Mouse (Mus musculus): ENCODE results near the gene Adgrg1. TPM values are rescaled to one million over a fixed set of nuclear protein-coding genes. Genes with fewer than 3 reads are reported as not detected.

Gene Adgrg1
- polyA plus RNA-seq, 1 experiment from 2014 or later = 44.8 TPM

DNA sequence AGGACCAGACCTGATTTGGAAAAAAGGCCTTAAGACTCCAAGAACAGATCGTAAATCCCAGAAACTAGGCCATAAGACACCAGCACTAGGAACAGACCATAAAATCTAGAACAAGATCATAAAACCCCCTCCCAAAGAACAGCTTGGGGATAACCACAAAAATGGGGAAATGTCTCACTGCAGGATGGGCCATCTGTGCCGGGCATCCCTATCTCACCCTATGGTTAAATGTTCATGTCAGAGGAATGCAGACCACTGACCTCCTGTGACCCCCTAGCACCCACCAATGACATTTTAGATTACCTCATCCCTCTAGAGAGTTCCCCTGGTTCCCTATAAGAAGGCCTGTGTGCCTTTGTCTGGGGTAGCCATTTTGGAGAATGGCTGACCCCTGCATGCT, 75.1 kb downstream of the Adgrg1 start:
- no peak overlapping the region for H3K27ac ChIP-seq
- no peak overlapping the region for H3K4me3 ChIP-seq (replicated peaks)
- H3K9me3 ChIP-seq (replicated peaks) = no peaks in the 10 kb centered on the region
- 70% methylated on average over 2 of the region's 2 CpGs for WGBS
- no peak for ATAC-seq (replicated peaks; ENCODE audit: low FRiP score)
- no peak overlapping the region for H3K9ac ChIP-seq
- H3K27me3 ChIP-seq = no peaks in the 10 kb centered on the region
- peaks cover 3% of the 10 kb centered on the region; the same call in 1 of the 2 replicates for H3K4me1 ChIP-seq
- H3K36me3 ChIP-seq = no peaks in the 10 kb centered on the region
- no peak overlapping the region for H3K4me2 ChIP-seq

DNA sequence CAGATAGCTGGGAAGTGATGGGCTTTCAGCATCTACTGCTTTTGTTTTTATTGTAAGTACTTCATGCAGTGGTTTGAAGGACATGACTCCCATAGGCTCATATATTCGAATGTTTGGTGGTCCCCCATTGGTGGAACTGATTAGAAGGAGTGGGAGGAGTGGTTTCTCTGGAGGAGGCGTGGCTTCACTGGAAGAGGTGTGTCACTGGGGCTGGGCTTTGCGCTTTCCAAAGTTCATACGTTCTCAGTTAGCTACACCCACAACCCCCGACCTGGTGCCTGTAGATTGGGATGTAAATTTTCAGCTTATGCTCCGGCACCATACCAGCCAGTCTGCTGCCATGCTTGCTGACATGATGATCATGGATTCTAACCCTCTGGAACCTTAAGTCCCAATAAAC, 79.9 kb downstream of the Adgrg1 start:
- Histone ChIP-seq H3K9ac (no peak overlapping the region), H3K4me2 (no peak overlapping the region), H3K9me3 (replicated peaks) (no peaks in the 10 kb centered on the region), H3K27me3 (no peaks in the 10 kb centered on the region), H3K4me3 (replicated peaks) (no peak overlapping the region), H3K27ac (no peak overlapping the region), H3K4me1 (no peaks in the 10 kb centered on the region), H3K36me3 (no peaks in the 10 kb centered on the region)
- 56% methylated on average over 6 of the region's 6 CpGs for WGBS
- ATAC-seq (replicated peaks; ENCODE audit: low FRiP score) = no peak

DNA sequence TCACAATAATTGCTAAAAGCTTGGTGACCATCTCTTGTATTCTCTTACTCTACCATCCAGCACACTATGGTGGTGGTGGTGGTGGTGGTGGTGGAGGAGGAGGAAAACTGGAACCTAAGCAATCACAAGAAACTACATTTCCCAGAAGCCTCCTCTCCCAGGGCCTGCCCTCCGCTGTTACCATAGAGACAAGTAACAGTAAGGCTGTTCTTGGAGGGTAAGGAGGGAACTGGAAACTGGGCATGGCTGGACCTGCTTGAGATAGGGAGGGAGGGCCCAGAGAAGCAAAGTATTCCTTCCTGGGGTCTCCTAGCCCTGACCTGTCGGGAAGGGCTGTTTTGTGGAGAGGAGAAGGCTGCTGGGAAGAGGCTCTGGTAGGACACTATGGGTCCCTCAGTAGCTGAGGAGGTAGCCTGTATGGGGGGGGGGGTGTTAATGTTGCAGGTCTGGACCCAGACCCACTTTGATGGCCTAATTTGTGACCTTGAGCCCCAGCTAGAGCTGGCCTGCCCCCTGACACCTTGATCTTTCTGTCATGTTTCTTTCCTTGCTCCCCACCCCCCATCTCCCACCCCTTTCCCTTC, 80.5 kb downstream of the Adgrg1 start, which contains the start of gene Drc7:
Drc7 (plus strand) TSS at position 177 of the 584 bp plus-strand sequence.
- WGBS = 20% methylated on average over 2 of the region's 2 CpGs
- ATAC-seq (replicated peaks; ENCODE audit: low FRiP score) = peak; percentile 62

DNA sequence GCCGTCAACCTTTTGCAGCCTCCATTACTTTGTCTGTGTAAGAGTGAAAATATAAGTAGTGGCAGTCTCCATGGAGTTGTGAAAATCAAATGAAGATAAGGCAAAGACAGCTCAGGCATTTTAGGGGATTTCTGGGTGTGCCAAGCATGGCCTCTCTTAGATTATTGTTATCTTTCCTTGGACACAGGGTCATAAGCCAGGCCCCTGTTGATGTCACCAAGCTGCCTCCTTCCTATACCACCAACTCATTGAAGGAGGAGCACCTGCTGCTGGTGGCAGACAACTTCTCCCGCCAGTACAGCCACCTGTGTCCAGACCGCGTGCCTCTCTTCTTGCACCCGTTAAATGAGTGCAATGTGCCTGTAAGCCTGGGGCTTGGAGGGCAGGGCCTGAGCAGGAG, 81.9 kb downstream of the Adgrg1 start:
- ATAC-seq (replicated peaks; ENCODE audit: low FRiP score) = no peak
- Histone ChIP-seq H3K4me2 (no peak overlapping the region), H3K9ac (no peak overlapping the region), H3K4me3 (replicated peaks) (no peak overlapping the region), H3K27me3 (no peaks in the 10 kb centered on the region), H3K36me3 (no peaks in the 10 kb centered on the region), H3K9me3 (replicated peaks) (no peaks in the 10 kb centered on the region), H3K4me1 (no peaks in the 10 kb centered on the region), H3K27ac (no peak overlapping the region)
- WGBS = 86% methylated on average over 5 of the region's 5 CpGs

More for the DNA sequence above, 80.5 kb downstream of the Adgrg1 start, which contains the start of gene Drc7:
- H3K36me3 ChIP-seq = no peaks in the 10 kb centered on the region
- H3K9me3 ChIP-seq (replicated peaks) = no peaks in the 10 kb centered on the region
- no peaks in the 10 kb centered on the region for H3K27me3 ChIP-seq
- no peak within 1 kb of the TSS for H3K4me2 ChIP-seq
- no peaks in the 10 kb centered on the region for H3K4me1 ChIP-seq
- no peak within 1 kb of the TSS for H3K4me3 ChIP-seq (replicated peaks)
- H3K9ac ChIP-seq = no peak within 1 kb of the TSS
- no peak within 1 kb of the TSS for H3K27ac ChIP-seq

DNA sequence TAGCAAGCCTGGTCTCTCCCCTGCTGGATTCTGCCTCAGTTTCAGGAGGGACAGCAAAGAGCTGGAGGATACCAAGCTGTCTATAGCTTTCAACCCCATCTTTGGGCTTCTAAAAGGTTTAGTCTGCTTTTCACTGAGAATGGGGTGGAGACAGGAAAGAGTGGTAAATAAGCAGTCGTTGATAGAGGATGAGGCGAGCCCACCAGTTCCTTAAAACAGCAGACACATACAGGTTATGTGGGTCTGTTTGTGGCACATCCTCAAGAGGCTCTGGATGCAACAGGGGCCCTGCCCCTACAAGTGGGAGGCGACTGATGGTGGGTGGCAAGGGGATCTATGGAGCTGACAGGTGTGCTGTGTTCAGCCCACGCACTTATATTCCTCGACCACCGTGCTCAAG, 84.1 kb downstream of the Adgrg1 start:
- no peaks in the 10 kb centered on the region for H3K27me3 ChIP-seq
- WGBS = 71% methylated on average over 6 of the region's 6 CpGs
- no peak overlapping the region for H3K4me2 ChIP-seq
- H3K4me3 ChIP-seq (replicated peaks) = no peak overlapping the region
- no peaks in the 10 kb centered on the region for H3K36me3 ChIP-seq
- H3K4me1 ChIP-seq = no peaks in the 10 kb centered on the region
- no peak for ATAC-seq (replicated peaks; ENCODE audit: low FRiP score)
- no peaks in the 10 kb centered on the region for H3K9me3 ChIP-seq (replicated peaks)
- no peak overlapping the region for H3K27ac ChIP-seq
- no peak overlapping the region for H3K9ac ChIP-seq

DNA sequence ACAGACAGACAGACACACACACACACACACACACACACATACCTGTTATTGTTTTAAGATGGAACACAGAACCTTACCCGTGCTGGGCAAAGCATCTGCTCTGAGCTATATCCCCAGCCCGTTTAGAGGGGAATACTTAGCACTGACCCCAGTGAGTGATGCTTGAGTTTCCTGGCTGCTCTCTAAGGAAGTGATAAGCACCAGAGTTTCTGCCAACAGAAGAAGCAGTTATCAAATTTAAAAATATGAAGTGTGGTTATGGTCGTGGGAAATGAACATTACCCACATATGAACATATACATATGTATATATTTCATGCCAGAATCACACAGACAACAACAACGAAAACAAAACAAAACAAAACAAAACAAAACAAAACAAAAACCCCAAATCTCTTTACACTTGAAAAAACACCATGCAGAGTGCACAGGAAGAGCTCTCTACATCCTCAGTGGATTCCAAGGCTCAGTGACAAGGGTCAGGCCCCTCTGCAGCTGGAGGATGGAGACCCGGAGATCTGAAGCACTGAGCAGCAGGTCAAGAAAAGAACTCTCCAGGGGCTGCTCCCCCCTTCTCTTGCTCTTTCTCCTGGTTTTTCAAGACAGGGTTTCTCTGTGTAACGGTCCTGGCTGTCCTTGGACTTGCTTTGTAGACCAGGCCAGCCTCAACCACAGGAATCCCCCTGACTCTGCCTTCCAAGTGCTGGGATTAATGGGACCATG, 85.4 kb downstream of the Adgrg1 start:
- Histone ChIP-seq H3K4me3 (replicated peaks) (no peak overlapping the region), H3K27ac (no peak overlapping the region), H3K9ac (no peak overlapping the region), H3K36me3 (no peaks in the 10 kb centered on the region), H3K27me3 (no peaks in the 10 kb centered on the region), H3K4me1 (no peaks in the 10 kb centered on the region), H3K9me3 (replicated peaks) (no peaks in the 10 kb centered on the region), H3K4me2 (no peak overlapping the region)
- 52% methylated on average over 6 of the region's 6 CpGs for WGBS
- ATAC-seq (replicated peaks; ENCODE audit: low FRiP score) = no peak

Other genes starting within 250 kb of the Adgrg1 start
- not detected in 2 replicates for gene Ccl22, start 229.2 kb upstream of the Adgrg1 start, polyA plus RNA-seq (2015; fragmentation: Nextera tagmentation; extraction: Ambion mirVana)
- 9.6 and 9.8 TPM in 2 replicates for gene Cx3cl1, start 202.7 kb upstream of the Adgrg1 start, polyA plus RNA-seq (2015; fragmentation: Nextera tagmentation; extraction: Ambion mirVana)
- not detected in 2 replicates for gene Ccl17, start 164.3 kb upstream of the Adgrg1 start, polyA plus RNA-seq (2015; fragmentation: Nextera tagmentation; extraction: Ambion mirVana)
- gene Coq9, start 136.4 kb upstream of the Adgrg1 start, polyA plus RNA-seq (2015; fragmentation: Nextera tagmentation; extraction: Ambion mirVana) = 81.0 and 83.6 TPM in 2 replicates
- gene Ciapin1, start 136.4 kb upstream of the Adgrg1 start, polyA plus RNA-seq (2015; fragmentation: Nextera tagmentation; extraction: Ambion mirVana) = 115 and 126 TPM in 2 replicates
- gene Polr2c, start 117.3 kb upstream of the Adgrg1 start, polyA plus RNA-seq (2015; fragmentation: Nextera tagmentation; extraction: Ambion mirVana) = 155 and 157 TPM in 2 replicates
- 27.0 and 32.8 TPM in 2 replicates for gene Dok4, start 98.4 kb upstream of the Adgrg1 start, polyA plus RNA-seq (2015; fragmentation: Nextera tagmentation; extraction: Ambion mirVana)
- gene Ccdc102a, start 56.7 kb upstream of the Adgrg1 start, polyA plus RNA-seq (2015; fragmentation: Nextera tagmentation; extraction: Ambion mirVana) = 21.6 and 24.1 TPM in 2 replicates
- gene Adgrg5, start 51.1 kb upstream of the Adgrg1 start, polyA plus RNA-seq (2015; fragmentation: Nextera tagmentation; extraction: Ambion mirVana) = 0.05 and 0.13 TPM in 2 replicates
- 4.8 TPM in 2 replicates for gene Adgrg3, start 42.9 kb downstream of the Adgrg1 start, polyA plus RNA-seq (2015; fragmentation: Nextera tagmentation; extraction: Ambion mirVana)
- gene Drc7, start 80.4 kb downstream of the Adgrg1 start, polyA plus RNA-seq (2015; fragmentation: Nextera tagmentation; extraction: Ambion mirVana) = not detected in 2 replicates
- gene Katnb1, start 106.4 kb downstream of the Adgrg1 start, polyA plus RNA-seq (2015; fragmentation: Nextera tagmentation; extraction: Ambion mirVana) = 27.6 and 29.7 TPM in 2 replicates
- gene Kifc3, start 228.1 kb downstream of the Adgrg1 start, polyA plus RNA-seq (2015; fragmentation: Nextera tagmentation; extraction: Ambion mirVana) = 28.7 and 28.8 TPM in 2 replicates

Measured in kidney, embryonic 15.5 days (tissue).